Mouse (Mus musculus) liver, embryonic 14.5 days (tissue): ENCODE data around the gene Hyal3. TPM values are rescaled to one million over a fixed set of nuclear protein-coding genes. Genes with fewer than 3 reads are reported as not detected.

Experiments used
- ATAC-seq: fragments of 200-750 bp; cut with Nextera tagmentation; 2 replicates; pipeline ENCODE4 v1.8.0; 2017; ENCODE audit warnings: moderate number of reproducible peaks, mild to moderate bottlenecking, moderate library complexity; ENCODE audit not compliant: insufficient read depth
- DNase-seq, 3 experiments: peaks; one replicate each; pipeline ENCODE4 v3.0.0-alpha.2; 2012 to 2013; ENCODE audit warnings: low read depth in 3 of 3, low spot score in 3 of 3
- H3K27ac ChIP-seq: fragments of 300-500 bp; sonication (generic); 2 replicates; pipeline ENCODE4 v1.5.1; 2014; ENCODE audit warnings: moderate library complexity, mild to moderate bottlenecking, control low read depth, inconsistent platforms
- H3K27me3 ChIP-seq: fragments of 300-500 bp; sonication (generic); 2 replicates; pipeline ENCODE4 v1.6.1; 2014; ENCODE audit warnings: mild to moderate bottlenecking, low read length, moderate library complexity; ENCODE audit not compliant: control insufficient read depth, insufficient read depth
- H3K36me3 ChIP-seq: fragments of 300-500 bp; sonication (generic); replicated peaks from 2 replicates; pipeline ENCODE4 v1.6.1; 2014; ENCODE audit warnings: low read depth; ENCODE audit not compliant: control insufficient read depth, insufficient read depth
- H3K4me1 ChIP-seq, 2 experiments: fragments of 200-500 bp in 1 of 2; fragments of 300-500 bp in 1 of 2; sonication (generic) in 1 of 2; replicated peaks; 2 replicates each; pipeline ENCODE4 v1.6.1; 2012 to 2014; ENCODE audit warnings: antibody characterized with exemption in 1 of 2, inconsistent platforms in 1 of 2, low read length in 1 of 2; ENCODE audit not compliant: control insufficient read depth in 2 of 2, insufficient read depth in 2 of 2
- H3K4me2 ChIP-seq: fragments of 300-500 bp; sonication (generic); 2 replicates; pipeline ENCODE4 v1.6.1; 2014; ENCODE audit warnings: low read depth, mild to moderate bottlenecking, control low read depth, moderate library complexity
- H3K4me3 ChIP-seq, 2 experiments: fragments of 200-500 bp in 1 of 2; fragments of 300-500 bp in 1 of 2; sonication (generic) in 1 of 2; 2 replicates each; pipeline ENCODE4 v1.5.1; 2012 to 2014; ENCODE audit warnings: low read depth in 2 of 2, low read length in 2 of 2, mild to moderate bottlenecking in 2 of 2, control low read depth in 1 of 2, inconsistent platforms in 1 of 2, moderate library complexity in 1 of 2; ENCODE audit not compliant: insufficient read depth in 1 of 2
- H3K9ac ChIP-seq: fragments of 300-500 bp; sonication (generic); replicated peaks from 2 replicates; pipeline ENCODE4 v1.6.1; 2014; ENCODE audit warnings: mild to moderate bottlenecking, control low read depth, moderate library complexity
- H3K9me3 ChIP-seq: fragments of 300-500 bp; sonication (generic); 2 replicates; pipeline ENCODE4 v1.6.1; 2016; ENCODE audit warnings: low read length, mixed read lengths; ENCODE audit not compliant: control insufficient read depth
- CTCF ChIP-seq: IDR thresholded peaks from 2 replicates; pipeline ENCODE4 v1.5.1; 2016; ENCODE audit warnings: antibody characterized with exemption, low read depth, control low read depth
- EP300 ChIP-seq: IDR thresholded peaks from 2 replicates; pipeline ENCODE4 v1.6.1; 2016; ENCODE audit warnings: antibody characterized with exemption, low read depth
- WGBS: fragments of 180-500 bp; shearing (Covaris S2); extraction: QIAGEN DNeasy Blood & Tissue Kit; methylation state at CpG from one replicate; pipeline ENCODE4 v1.1.7; 2014; ENCODE audit not compliant: insufficient replicate concordance; 5-methylcytosine and 5-hydroxymethylcytosine counted together
- polyA plus RNA-seq, 2 experiments: library from polyadenylated mRNA; depleted of rRNA in 1 of 2; stranded (reverse) in 1 of 2; unstranded in 1 of 2; fragments of >200 nt; fragmentation: Nextera tagmentation in 1 of 2; extraction: Ambion mirVana in 1 of 2; gene quantifications; 2 replicates each; pipeline versions ENCODE4 v1.2.1 to v1.2.3; 2012 to 2014

Gene Hyal3
- polyA plus RNA-seq, 2 experiments: 0.45 to 0.69 TPM

DNA sequence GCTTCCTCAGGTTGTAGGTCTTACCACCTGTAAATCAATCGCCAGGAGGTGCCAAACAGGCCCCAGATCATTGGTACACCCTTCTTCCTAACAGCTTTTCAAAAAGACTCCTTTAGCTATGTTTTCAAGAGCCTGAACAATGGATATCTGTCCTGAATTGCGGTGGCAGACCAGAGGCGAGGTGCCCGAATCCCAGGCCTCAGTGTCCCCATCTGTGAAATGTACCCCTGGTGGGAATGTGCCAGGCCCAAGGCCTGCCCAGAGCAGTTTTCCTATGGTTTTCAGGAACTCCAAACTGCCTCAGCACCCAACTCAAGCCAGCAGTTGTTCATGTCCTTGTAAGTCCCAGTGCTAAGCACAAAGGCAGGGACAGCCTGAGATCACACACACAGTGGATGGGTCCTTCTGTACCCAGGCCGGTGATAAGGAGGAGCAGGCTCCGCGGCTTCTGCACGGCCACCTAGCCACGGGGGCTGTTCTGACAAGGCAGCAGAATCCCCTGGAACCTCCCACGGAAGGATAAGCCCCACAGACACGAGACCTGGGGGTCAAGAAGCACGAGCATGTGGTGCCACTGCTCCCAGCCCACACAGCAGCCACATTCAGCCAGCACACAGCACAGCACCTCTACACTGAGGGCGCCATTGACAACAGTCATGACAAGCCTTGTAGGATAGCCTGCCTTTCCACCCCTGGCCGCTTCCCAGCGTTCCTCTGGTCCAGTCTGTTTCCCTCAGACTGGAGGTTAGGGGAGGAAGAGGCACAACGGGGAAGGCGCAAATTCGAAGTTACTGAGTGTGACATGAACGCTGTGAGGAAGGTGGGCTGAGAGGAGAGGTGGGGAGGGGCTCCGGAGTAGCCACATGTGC lies 47.0 kb downstream of the Hyal3 start:
- H3K9ac ChIP-seq: no peak overlapping the region; the same call in 1 of the 2 replicates
- TF ChIP-seq EP300: no peak
- TF ChIP-seq CTCF: no peak
- H3K4me1 ChIP-seq: peaks cover 32 to 40% of the 10 kb centered on the region in 2 experiments
- peaks cover 6% of the 10 kb centered on the region; the same call in 1 of the 2 replicates for H3K36me3 ChIP-seq
- H3K27me3 ChIP-seq: no peaks in the 10 kb centered on the region
- no peak overlapping the region; the same call in 1 of the 2 replicates for H3K27ac ChIP-seq
- WGBS: 46% methylated on average over 20 of the region's 20 CpGs
- ATAC-seq: no peak
- H3K4me2 ChIP-seq: no peak overlapping the region
- DNase-seq: no peak
- H3K4me3 ChIP-seq: no peak overlapping the region
- H3K9me3 ChIP-seq: no peaks in the 10 kb centered on the region

DNA sequence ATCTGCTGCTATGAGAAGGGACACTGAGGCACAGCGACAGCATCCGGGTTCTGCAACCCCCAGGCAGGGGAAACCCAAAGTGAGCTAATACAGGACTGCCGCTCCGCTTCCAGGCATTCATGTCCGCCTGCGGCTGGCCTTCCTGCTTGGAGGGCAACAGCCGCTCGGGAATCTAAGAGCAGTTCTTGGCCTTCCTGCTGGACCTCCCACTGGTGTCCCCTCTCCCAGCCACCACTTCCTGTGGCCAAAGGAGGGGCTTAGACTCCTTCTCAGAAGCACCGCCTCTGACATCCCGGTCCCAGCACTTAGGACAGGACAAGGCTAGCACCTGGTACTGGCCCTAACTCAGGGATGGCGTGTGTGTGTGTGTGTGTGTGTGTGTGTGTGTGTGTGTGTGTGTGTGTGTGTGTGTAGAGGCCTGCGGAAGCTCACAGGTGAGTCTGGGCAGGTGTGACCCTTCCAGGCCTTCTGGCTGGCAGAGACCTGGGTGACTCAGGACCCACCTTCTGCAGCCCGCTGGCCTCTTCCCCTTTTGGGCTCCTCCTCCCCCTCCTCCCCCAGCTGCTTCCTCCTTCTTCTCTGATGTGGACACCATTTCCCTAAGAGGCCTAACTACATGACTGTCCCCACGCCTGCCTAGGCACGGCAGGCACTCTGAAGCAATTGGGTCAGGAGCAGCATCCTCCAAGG lies 48.2 kb downstream of the Hyal3 start:
- Histone ChIP-seq H3K4me2 (peak overlapping the region; percentile 13; the same call in 1 of the 2 replicates), H3K9me3 (no peaks in the 10 kb centered on the region), H3K36me3 (0 out of 2 replicates have a peak, but pooled peaks cover 6% of the 10 kb centered on the region), H3K9ac (no peak overlapping the region), H3K4me3 (no peak overlapping the region), H3K27me3 (no peaks in the 10 kb centered on the region), H3K27ac (no peak overlapping the region), H3K4me1 (peaks cover 37 to 45% of the 10 kb centered on the region in 2 experiments)
- WGBS: 52% methylated on average over 14 of the region's 15 CpGs
- ATAC-seq (no peak), DNase-seq (no peak)
- no peak for TF ChIP-seq CTCF
- TF ChIP-seq EP300: no peak

DNA sequence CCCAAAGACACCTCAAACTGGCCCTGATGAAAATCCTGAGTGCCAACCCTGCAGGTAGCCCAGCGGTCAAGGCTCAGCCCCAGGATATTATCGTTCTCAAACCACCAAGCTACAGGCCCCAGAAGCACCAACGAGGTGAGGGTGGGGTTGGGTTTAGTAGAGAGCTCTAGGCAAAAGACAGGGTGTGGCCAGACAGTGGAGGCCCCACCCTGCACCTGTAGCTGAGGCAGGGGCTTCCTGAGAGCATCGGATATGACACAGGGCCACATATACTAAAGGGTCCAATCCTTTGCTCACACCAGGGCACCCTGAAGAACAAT lies 48.8 kb downstream of the Hyal3 start:
- Histone ChIP-seq H3K4me2 (peak overlapping the region; percentile 13; the same call in 1 of the 2 replicates), H3K27ac (no peak overlapping the region), H3K9ac (no peak overlapping the region), H3K4me1 (peaks cover 41 to 44% of the 10 kb centered on the region in 2 experiments), H3K9me3 (no peaks in the 10 kb centered on the region), H3K4me3 (no peak overlapping the region; a peak in 1 of 4 replicates), H3K27me3 (no peaks in the 10 kb centered on the region), H3K36me3 (0 out of 2 replicates have a peak, but pooled peaks cover 6% of the 10 kb centered on the region)
- TF ChIP-seq EP300 (no peak), CTCF (no peak)
- DNase-seq (no peak), ATAC-seq (no peak)
- WGBS: 11% methylated on average over 4 of the region's 4 CpGs

DNA sequence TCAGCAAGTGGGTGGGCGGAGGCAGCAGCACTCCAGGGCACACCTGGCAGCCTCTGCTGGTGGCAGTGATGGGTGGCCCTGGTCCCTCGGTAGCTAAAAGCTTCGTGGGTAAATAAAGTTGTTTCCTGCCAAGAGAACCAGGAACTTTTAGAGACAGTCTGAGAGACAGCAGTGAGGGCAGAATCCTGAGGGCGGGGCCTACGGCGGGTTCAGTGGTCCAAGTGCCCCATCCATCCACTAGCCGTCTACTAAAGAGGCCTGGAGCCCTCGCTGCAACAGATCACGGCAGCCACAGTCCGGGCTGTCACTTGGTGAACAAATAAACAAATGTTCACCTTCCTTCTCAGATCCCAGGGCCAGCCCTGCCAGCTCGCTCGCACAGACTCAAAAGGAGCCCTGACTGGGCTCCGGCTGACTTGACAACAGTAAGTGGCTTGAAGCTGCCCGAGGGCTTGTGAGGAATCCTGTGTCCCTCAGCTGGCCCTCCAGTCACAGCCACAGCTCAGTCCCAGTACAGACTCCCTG lies 49.3 kb downstream of the Hyal3 start:
- H3K36me3 ChIP-seq: 0 out of 2 replicates have a peak, but pooled peaks cover 6% of the 10 kb centered on the region
- no peak for TF ChIP-seq EP300
- no peak for TF ChIP-seq CTCF
- H3K27me3 ChIP-seq: no peaks in the 10 kb centered on the region
- no peak for ATAC-seq
- peak overlapping the region; percentile 13; the same call in 1 of the 2 replicates for H3K4me2 ChIP-seq
- no peak for DNase-seq
- no peak overlapping the region for H3K27ac ChIP-seq
- H3K9me3 ChIP-seq: no peaks in the 10 kb centered on the region
- H3K4me1 ChIP-seq: peaks cover 41 to 42% of the 10 kb centered on the region in 2 experiments
- H3K9ac ChIP-seq: 0 out of 2 replicates have a peak overlapping the region, but pooled peaks have one; percentile 15
- WGBS: 52% methylated on average over 14 of the region's 14 CpGs
- peak overlapping the region in 1 of 2 experiments; percentile 6; a peak in 2 of 4 replicates for H3K4me3 ChIP-seq

DNA sequence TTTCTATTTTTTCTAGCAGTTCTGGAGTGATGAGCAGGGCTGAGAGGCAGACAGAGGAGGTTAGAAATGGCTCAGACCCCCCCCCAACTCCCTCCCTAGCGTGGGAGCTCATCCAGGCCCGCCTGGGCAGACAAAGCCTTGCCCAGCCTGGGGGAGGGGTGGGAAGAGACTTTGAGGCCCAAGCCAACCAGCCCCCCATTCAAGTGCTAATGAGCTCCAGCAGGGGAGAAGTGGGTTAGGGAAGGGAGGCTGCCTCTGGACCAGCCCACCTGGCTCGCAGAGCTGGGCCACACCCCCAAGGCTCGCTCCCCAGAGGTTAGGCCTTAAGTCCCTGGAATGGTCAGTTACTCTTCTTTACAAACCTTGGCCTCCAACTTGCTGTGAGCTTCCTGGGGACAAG lies 50.0 kb downstream of the Hyal3 start:
- Histone ChIP-seq H3K4me1 (peaks cover 41 to 42% of the 10 kb centered on the region in 2 experiments), H3K4me2 (no peak overlapping the region; the same call in 1 of the 2 replicates), H3K36me3 (0 out of 2 replicates have a peak, but pooled peaks cover 3% of the 10 kb centered on the region), H3K27me3 (no peaks in the 10 kb centered on the region), H3K4me3 (no peak overlapping the region), H3K27ac (no peak overlapping the region), H3K9ac (no peak overlapping the region), H3K9me3 (no peaks in the 10 kb centered on the region)
- ATAC-seq (no peak), DNase-seq (no peak)
- TF ChIP-seq EP300: no peak
- no peak for TF ChIP-seq CTCF
- 50% methylated on average over 4 of the region's 4 CpGs for WGBS
